Mouse (Mus musculus) heart, postnatal 36 days (tissue): ENCODE results near the gene Slfn9. TPM values are rescaled to one million over a fixed set of nuclear protein-coding genes. Genes with fewer than 3 reads are reported as not detected.
A peak's percentile ranks its signal among the peaks of the same experiment; 100 is the strongest.
"Not testable (repeated sequence)": the region's sequence is repeated elsewhere in the genome, so short reads cannot be mapped to it uniquely, and the experiment has no call there.

Experiments used
- DNase-seq, 2 experiments: peaks; one replicate each; pipeline ENCODE4 v3.0.0; 2021 to 2022
- intact Hi-C: fragments of 180-260 bp; cut with DNase I; formaldehyde crosslinking; loops from one replicate; pipeline ENCODE4 v1.15.1; 2025
- total RNA-seq, 2 experiments: library from RNA; stranded (reverse); gene quantifications; 2 replicates each; pipeline ENCODE4 v1.2.3; 2021

The Slfn9 gene
- total RNA-seq, result 1 to 10 TPM in 1 of 2 experiments, under 1 TPM in 1; 0.92 to 1.4 TPM

DNA sequence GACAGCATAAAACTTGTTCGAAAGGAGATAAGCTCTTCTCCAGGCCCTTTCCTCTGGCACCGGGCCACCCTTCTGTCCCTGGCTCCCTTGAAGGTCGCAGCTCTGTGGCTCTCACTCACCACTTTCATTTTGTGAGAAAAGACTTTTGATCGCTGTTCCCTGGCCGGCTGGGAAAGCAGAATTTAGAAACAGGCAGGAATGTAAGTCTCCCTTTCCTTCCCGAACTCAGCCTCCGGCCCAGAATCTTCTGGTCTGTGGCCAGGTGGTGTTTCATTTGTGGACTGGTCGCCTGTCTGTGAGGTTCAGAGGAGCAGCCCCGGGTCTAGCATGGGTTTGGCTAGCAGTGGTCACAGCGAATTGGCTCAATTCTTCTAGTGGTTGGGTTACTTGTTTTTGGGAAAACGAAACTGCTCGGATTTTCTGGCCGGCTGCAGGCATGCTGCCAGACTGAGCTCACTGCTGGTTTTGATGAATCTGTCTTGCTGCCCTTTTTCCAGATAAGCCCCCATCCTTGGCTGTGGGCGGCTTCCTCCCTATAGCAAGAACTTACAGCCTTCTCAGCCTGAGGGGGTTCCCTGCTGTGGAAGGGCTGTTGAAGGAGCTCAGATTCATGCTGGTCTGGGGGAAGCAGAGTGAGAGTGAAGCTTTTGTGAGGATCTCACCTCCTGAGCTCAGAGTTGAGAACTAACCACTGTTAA, at the start of gene Slfn9:
TSS of gene Slfn9 (minus strand) at position 362 of the 698 bp plus-strand sequence.
- peak; percentile 64 to 65 for DNase-seq
- intact Hi-C loops, result loop anchor here (2.0 kb wide), 2 partner anchors 27 to 47 kb away; no protein-coding TSS in a partner anchor

DNA sequence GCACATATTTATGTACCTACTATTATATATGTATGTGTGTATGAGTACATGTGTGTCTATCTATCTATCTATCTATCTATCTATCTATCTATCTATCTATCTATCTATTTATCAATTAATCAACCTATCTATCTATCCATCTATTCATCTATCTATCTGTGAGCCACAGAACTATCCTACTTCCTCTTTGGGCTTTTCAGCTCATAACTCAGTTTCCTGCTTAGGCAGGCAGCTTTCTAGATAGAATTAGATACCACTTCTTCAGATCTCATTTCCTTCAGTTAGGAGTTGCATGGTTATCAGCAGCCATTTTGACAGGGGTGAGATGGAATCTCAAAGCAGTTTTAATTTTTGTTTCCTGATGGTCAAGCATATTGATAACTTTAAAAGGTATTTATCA, 49.4 kb upstream of the Slfn9 start:
- intact Hi-C loops, result loop anchor here (2.0 to 5.0 kb wide), 2 partner anchors 126 to 156 kb away; no protein-coding TSS in a partner anchor
- DNase-seq, result no peak

DNA sequence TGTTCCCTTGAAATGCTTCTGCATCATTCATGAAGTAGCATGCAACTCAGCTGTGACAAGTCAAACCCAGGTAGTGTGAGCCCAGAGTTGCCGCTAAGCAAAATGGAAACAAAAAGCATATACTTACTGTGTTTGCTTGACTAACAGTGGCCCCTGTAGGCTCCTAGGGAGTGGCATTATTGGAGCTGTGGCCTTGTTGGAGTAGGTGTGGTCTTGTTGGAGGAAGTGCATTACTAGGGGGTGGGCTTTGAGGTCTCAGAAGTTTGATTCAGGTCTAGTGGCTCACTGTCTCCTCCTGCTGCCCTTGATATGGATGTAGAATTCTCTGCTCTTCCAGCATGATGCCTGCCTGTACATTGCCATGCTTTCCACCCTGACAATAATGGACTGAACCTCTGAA, 48.7 kb upstream of the Slfn9 start:
- intact Hi-C loops, result loop anchor here (2.0 to 5.0 kb wide), 2 partner anchors 126 to 157 kb away; no protein-coding TSS in a partner anchor
- DNase-seq, result no peak

DNA sequence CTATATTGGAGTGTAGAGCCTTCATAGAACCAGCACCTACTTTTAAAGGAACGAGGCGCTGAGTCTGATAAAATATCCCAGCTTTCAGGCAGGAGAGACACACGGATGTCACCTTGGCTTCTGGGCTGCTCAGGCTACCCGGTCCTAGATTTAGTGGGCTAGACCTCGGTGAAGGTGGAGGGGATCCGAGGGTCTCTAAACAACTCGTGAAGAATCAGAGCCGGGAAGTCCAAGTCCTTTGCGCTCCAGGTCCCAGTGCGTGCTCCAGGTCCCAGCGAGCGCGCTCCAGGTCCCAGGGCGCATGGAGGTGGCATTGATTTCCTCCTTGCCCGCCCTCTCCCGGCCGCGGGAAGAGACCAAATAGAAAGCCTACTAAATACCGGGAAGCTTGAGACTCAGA, 48.2 kb upstream of the Slfn9 start:
- intact Hi-C loops, result loop anchor here (2.0 to 5.0 kb wide), 3 partner anchors 49 to 158 kb away; partner anchors contain the start of gene Slfn9

DNA sequence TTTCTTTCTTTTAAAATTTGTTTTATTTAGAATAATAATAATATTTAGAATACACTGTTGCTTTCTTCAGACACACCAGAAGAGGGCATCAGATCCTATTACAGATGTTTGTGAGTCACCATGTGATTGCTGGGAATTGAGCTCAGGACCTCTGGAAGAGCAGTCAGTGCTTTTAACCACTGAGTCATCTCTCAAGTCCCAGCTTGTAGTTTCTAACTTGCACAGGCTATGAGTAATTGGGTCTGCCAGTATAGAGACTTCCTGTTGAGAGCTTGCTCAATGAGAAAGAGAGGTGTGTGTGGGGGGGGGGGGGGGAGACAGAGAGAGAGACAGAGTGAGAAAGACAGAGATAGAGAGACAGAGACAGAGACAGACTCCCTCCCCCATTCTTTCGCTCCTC, 47.5 kb upstream of the Slfn9 start:
- no peak for DNase-seq
- intact Hi-C loops, result loop anchor here (2.0 kb wide), 1 partner anchor 48 kb away; the partner anchor contains the start of gene Slfn9

More for the DNA sequence above, 48.2 kb upstream of the Slfn9 start:
- no peak for DNase-seq

DNA sequence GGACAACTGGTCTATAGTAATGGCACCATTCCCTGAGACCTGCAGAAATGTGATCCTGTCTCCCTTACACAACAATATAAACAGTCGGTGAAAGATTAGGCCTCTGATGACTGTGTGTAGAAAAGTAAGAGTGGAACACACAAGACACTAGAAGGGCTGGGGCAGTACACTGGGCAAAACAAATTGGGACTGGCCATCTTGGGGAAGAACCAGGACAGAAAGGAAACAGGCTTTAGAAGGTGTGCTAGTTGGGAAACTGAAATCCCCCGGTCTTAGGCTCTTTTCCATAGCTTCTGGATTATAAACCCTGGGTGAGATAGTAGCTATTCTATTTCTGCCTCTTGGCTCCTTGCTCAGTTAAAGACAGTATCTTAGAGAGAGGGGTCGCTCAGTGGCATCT, 47.1 kb upstream of the Slfn9 start:
- intact Hi-C loops, result loop anchor here (2.0 kb wide), 1 partner anchor 48 kb away; the partner anchor contains the start of gene Slfn9
- DNase-seq, result not testable (repeated sequence)

DNA sequence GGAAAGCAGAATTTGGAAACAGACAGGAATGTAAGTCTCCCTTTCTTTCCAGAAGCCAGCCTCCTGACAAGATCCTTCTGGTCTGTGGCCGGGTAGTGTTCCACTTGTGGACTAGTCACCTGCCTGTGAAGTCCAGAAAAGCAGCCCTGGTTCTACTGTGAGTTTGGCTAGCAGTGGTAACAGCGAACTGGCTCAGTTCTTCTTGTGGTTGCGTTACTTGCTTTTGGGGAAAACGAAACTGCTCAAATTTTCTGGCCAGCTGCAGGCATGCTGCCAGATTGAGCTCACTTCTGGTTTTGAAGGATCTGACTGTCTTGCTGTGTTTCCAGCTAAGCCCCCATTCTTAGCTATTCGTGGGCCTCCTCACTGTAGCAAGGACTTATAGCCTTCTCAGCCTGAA, 29.0 kb upstream of the Slfn9 start, which contains the start of gene Slfn8:
TSS of gene Slfn8 (minus strand) at position 190 of the 400 bp plus-strand sequence.
- peak; percentile 49 to 62 for DNase-seq
- intact Hi-C loops, result no loop called here

DNA sequence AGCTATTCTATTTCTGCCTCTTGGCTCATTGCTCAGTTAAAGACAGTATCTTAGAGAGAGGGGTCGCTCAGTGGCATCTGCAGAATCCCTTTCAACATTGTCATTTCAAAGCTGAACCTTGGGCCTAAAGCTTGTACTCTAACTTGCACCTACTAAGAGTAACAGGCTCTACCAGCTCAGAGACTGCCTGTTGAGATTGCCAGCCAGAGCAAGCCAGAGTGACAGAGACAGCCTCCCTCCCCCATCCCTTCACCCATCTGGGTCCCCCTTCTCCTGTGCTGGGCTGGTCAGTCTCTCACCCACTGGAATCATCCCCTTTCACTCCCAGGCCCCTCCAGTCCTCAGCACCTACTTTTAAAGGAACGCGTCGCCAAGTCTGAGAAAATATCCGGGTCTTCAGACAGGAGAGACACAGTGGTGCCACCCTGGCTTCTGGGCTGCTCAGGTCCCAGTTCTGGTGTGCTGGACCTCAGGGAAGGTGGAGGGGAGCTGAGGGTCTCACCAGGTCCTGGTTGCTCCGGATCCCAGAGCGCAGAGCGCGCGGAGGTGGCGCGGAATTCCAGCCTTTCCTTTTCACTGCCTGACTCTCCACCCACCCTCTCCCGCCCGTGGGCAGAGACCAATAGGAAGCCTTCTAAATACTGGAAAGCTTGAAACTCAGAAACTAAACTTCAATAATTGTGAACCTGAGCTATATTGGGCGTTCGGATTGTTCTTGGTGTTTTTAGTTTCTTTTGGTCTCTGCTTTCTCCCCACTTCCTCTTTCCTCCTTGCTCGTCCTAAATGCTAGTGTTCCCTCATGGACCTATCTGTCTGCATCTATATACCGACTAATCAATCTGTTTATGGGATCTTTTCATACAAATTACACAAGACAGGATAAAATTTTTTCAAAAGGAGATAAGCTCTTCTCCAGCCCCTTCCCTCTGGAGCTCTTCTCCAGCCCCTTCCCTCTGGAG, 28.2 kb upstream of the Slfn9 start:
- peak; percentile 5 to 6 for DNase-seq
- intact Hi-C loops, result loop anchor here (2.0 kb wide), 1 partner anchor 29 kb away; the partner anchor contains the start of gene Slfn9

DNA sequence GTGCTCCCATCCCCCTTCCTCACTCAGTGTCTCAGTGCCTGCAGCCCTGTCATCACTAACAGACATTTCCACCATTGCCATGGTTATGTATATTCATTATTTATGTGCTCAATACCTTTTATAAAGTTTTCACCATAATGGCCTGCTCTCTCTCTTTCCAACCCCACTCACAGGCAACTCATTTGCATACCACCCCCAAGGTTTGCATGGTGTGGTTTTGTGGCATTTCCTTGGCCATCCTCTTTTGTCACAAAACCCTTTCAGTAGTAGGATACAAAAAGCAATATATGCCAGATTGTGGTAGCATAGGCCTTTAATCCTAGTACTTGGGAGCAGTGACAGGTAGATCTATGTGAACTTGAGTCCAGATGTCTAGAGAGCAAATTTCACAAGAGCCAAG, 24.5 kb upstream of the Slfn9 start:
- intact Hi-C loops, result no loop called here
- no peak for DNase-seq

DNA sequence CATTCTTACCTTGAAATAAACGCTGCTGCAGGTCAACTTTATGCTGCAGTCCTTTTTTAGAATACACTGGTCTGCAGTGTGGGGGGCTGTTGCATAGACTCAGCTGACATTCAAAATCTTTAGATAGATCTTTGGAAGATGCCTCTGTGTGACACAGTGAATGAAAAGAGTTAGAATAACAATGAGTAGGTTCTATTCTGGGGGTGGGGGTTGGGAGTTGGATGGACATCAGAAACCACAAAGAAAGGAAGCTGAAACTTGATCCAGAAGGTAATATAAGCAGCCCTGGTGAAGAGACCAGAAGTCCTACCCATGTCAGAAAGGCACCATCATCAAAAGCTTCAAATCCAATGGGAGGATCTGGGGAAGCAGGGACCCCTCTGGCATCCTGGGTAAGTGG, 21.7 kb upstream of the Slfn9 start:
- DNase-seq, result no peak
- intact Hi-C loops, result no loop called here

DNA sequence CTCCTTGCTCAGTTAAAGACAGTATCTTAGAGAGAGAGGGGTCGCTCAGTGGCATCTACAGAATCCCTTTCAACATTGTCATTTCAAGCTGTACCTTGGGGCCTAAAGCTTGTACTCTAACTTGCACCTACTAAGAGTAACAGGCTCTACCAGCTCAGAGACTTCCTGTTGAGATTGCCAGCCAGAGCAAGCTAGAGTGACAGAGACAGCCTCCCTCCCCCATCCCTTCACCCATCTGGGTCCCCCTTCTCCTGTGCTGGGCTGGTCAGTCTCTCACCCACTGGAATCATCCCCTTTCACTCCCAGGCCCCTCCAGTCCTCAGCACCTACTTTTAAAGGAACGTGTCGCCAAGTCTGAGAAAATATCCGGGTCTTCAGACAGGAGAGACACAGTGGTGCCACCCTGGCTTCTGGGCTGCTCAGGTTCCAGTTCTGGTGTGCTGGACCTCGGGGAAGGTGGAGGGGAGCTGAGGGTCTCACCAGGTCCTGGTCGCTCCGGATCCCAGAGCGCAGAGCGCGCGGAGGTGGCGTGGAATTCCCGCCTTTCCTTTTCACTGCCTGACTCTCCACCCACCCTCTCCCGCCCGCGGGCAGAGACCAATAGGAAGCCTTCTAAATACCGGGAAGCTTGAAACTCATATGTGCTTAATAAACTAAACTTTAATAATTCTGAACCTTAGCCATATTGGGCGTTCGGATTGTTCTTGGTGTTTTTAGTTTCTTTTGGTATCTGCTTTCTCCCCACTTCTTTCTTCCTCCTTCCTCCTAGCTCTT, 831 bp downstream of the Slfn9 start:
- intact Hi-C loops, result loop anchor here (2.0 kb wide), 2 partner anchors 28 to 48 kb away; no protein-coding TSS in a partner anchor
- DNase-seq, result peak; percentile 38 to 43

DNA sequence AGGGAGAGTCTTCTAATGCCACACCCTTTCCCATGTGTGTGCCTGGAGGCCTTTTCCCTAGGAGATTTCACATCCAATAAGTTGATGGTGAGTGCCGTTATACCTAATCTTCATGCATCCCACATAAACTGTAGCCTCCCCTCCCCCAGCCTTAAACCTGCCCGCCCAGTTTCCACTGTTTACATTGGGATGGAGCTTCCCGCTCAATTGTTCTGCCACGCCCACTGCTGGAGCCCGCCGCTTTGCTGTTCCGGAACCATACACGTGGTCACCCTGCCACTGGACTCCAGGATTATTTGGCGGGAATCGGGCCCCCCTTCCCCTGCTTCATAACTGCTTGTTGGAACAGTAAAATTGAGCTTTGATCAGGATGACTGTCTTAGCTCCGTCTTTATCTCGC, 2.3 kb downstream of the Slfn9 start:
- DNase-seq, result no peak
- intact Hi-C loops, result loop anchor here (2.0 kb wide), 1 partner anchor 15 kb away; no protein-coding TSS in a partner anchor

DNA sequence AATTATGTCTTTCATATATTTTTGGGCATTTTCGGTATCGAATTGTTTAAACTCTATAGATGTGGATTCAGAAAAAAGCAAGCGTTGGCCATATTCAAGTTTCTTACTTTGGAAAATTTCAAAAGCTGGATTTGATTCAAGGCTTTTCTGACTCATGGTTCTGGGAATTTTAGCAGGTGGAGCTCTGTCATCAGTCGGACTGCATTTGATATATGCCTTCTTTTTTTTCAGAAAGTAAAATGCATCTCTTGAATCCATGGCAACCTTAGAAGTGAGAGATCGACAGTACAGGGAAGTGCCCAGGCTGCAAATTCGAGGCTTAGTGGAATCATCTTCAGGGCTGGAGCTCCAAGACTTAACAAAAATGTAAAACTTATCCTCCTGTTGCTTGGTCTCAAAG, 4.0 kb downstream of the Slfn9 start:
- intact Hi-C loops, result loop anchor here (2.0 kb wide), 1 partner anchor 13 kb away; no protein-coding TSS in a partner anchor

DNA sequence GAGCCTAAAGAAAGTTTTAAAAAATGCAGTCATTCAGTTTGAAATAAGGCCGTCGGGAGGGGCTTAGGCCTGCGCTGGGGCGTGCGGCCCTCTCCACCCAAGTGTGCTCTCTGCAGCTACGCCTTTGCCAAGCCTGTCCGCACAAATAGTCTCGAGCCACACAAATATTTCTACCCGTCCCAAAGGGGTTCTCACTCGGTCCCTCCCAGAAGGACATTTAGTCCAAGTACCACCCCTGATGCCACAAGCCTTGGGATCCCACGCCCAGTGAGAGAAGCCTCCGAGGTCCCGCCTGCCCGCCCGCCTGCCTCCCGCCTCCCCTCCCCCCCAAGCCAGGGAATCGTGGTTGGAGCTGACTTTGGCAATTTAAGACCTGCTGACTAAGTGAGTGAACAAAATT, 8.4 kb downstream of the Slfn9 start:
- intact Hi-C loops, result no loop called here
- DNase-seq, result no peak

More for the DNA sequence above, 4.0 kb downstream of the Slfn9 start:
- no peak for DNase-seq

DNA sequence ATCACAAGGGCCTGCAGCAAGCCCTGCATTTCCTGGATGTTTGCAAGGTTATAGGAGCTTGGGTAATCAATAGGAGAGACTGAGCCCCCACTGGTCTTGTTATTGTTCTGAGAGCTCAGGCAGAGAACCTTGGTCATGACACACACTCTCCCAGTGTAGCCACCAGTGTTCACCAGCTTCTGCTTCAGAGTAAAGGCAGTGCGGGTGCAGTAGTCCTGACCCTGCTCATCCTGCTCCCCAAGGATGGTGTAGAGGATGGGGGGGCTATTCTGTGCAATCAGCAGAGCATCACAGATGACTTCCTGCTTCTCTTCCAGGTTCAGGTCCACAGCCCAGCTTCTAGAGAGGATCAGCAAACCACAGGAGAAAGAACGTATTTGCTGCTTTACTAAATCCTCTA, 9.2 kb downstream of the Slfn9 start:
- DNase-seq, intact Hi-C loops: not testable (repeated sequence)

DNA sequence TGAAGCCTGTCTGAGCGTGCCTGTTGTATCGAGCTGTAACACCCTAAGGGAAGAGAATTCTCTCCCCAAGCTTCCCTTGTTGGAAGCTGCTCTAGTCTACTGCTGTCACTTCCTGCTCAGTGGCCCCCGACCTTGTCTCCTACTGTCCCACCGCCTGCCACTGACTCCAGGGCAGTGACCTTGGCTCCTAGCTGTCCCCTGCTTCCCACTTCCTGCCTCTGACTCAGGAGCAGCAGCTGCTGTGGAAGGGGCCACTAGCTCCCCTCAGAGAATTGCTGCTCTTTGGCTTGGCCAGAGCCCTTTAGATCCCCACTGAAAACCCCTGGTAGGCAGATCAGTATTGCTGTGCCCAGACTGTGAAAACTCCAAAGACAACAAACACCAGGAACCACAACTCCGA, 17.7 kb downstream of the Slfn9 start:
- intact Hi-C loops, result loop anchor here (2.0 kb wide), 1 partner anchor 15 kb away; no protein-coding TSS in a partner anchor
- no peak for DNase-seq

DNA sequence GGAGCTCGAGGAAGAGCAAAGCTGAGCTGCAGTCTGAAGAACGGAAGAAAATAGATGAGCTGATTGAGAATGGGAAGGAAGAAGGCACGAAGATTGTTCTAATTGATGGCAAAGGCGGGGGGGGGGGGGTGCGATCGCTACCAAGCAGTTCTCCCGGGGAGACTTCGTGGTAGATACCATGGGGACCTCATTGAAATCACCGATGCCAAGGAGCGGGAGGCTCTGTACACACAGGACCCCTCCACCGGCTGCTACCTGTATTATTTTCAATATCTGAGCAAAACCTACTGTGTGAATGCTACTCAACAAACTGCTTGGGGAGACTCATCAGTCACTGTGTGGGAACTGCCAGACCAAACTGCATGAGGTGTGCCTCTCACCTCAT, 20.0 kb downstream of the Slfn9 start:
- DNase-seq, result no peak
- intact Hi-C loops, result loop anchor here (2.0 kb wide), 1 partner anchor 19 kb away; no protein-coding TSS in a partner anchor

DNA sequence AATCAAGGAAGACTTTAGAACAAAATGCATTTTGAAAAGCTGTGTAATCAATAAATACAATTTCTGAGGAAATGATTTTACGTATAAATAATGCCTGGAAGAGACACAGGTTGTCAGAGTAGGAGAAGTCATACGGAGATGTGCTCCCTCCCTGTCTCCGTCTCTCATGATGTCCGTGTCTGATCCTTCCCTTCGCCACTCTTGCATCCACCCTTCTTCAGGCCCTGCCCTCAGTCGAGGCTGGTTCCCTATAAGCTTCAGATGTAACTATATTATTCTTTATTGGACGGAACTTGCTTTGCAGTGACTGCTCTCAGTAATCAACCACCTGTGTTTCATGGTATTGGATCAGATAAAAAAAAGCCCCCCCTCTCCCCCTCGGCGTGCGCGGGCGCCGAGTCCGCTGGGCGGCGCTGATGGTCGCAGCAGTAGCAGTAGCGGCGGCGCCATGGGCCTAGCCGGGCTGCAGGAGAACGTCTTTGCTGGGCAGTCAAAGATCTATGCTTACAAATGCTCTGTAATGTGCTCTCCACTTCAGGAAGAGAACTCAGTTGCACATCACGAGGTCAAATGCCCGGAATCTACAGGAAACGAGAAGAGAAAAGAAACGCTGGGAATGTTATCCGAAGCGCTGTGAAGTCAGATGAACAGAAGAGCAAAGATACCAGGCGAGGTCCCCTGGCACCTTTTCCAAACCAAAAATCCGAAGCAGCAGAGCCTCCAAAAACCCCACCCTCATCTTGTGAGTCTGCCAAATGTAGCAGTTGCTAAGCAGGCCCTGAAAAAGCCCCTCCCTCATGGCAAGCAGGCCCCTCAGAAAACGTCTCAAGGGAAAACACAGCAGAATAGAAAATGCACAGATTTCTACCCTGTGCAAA, 20.7 kb downstream of the Slfn9 start:
- DNase-seq, result peak; percentile 38 to 48
- intact Hi-C loops, result loop anchor here (2.0 kb wide), 1 partner anchor 18 kb away; no protein-coding TSS in a partner anchor

DNA sequence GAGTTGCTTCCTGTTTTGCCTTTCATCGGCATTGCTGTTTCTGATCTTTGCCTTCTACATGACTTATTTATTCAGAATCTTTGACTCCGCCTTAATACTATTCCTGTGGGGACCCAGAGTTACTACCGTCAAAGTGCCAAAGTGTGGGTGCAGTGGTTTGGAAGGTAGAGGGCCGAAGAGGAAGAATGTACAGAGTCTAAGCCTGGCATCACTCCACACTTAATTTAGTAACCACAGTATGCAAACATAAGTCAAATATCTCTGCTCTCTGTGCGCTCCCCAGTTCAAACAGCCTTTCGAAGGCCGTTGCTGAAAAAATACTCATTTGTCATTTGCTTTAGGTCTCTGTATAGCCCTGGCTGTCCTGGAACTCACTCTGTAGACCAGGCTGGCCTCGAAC, 29.4 kb downstream of the Slfn9 start:
- intact Hi-C loops, result no loop called here
- DNase-seq, result no peak
